Comparison of ENCODE assay signal across 8 mouse cellular contexts in genomic region chr13:3406236-3407017, GRCm38 (mm10).
DNase-seq lines count a peak whose midpoint lies in the region; ATAC-seq and TF ChIP-seq lines count a peak whose summit lies in the region.
"Not testable (repeated sequence)": the region's sequence is repeated elsewhere in the genome, so short reads cannot be mapped to it uniquely, and the experiment has no call there.

No protein-coding gene starts in this region.

- H3K4me1 ChIP-seq in CH12.LX (ENCODE audit: control insufficient read depth in 1 of 2, insufficient read depth in 2 of 2); forebrain, embryonic 11.5 days (replicated peaks; ENCODE audit: control insufficient read depth, insufficient read depth, low read length); heart, postnatal 0 days (ENCODE audit: control insufficient read depth, insufficient read depth); liver, adult 2 months (ENCODE audit: control insufficient read depth, insufficient read depth, low read length); stomach, embryonic 16.5 days (ENCODE audit: control insufficient read depth, insufficient read depth, low read length): not testable (repeated sequence)

- H3K4me2 ChIP-seq in CH12.LX (ENCODE audit: insufficient read depth, low read depth, poor library complexity, severe bottlenecking) = peak overlapping the region; percentile 12; the same call in 1 of the 2 replicates
- not testable (repeated sequence) for H3K4me2 ChIP-seq in forebrain, embryonic 11.5 days (ENCODE audit: low read depth, low read length, severe bottlenecking); heart, postnatal 0 days (ENCODE audit: low read depth, low read length); stomach, embryonic 16.5 days (ENCODE audit: low read depth, low read length)

- in situ Hi-C loops in CH12.LX (cut with MboI; ENCODE audit: low pct_ligation_motif_present, low pct_unique_long_range_greater_than_20kb, low sequenced_read_pairs) = loop anchor here (25.0 kb wide), 2 partner anchors 131 to 506 kb away; partner anchors contain the start of genes Gdi2, Net1 and Tubal3

- not testable (repeated sequence) for TF ChIP-seq EP300 in CH12.LX (IDR thresholded peaks at IDR 0.05; ENCODE audit: low read length); heart, postnatal 0 days (IDR thresholded peaks at IDR 0.05; ENCODE audit: low read depth)

- not testable (repeated sequence) for H3K9me3 ChIP-seq in CH12.LX (replicated peaks; ENCODE audit: low read length); forebrain, embryonic 11.5 days (ENCODE audit: control insufficient read depth, low read length); heart, postnatal 0 days (replicated peaks; ENCODE audit: control insufficient read depth, low read length); stomach, embryonic 16.5 days (replicated peaks; ENCODE audit: control insufficient read depth, low read length)

- dilution Hi-C loops in CH12.LX (cut with MboI; ENCODE audit: extremely low pct_ligation_motif_present, extremely low pct_unique_long_range_greater_than_20kb, low sequenced_read_pairs) = not testable (repeated sequence)

- H3K4me3 ChIP-seq in CH12.LX (replicated peaks in 1 of 3; ENCODE audit: low read depth in 2 of 3, low read length in 2 of 3, poor library complexity in 1 of 3); forebrain, embryonic 11.5 days (ENCODE audit: low read depth, low read length); heart, postnatal 0 days (ENCODE audit: low read depth, low read length); liver, adult 2 months (ENCODE audit: insufficient read depth, low read depth, low read length); stomach, embryonic 16.5 days (replicated peaks; ENCODE audit: low read length): not testable (repeated sequence)

- TF ChIP-seq RAD21 in CH12.LX (IDR thresholded peaks at IDR 0.05; ENCODE audit: low read depth, low read length) = peak; percentile 71

- peak; percentile 80 for ATAC-seq in forebrain, embryonic 11.5 days (replicated peaks; ENCODE audit: low FRiP score)
- peak; percentile 55 for ATAC-seq in heart, postnatal 0 days (ENCODE audit: insufficient read depth, low read depth)
- peak; percentile 58; the same call in 1 of the 2 replicates for ATAC-seq in stomach, embryonic 16.5 days (ENCODE audit: insufficient read depth, low FRiP score)

- H3K36me3 ChIP-seq in CH12.LX (replicated peaks in 1 of 2; ENCODE audit: control insufficient read depth in 1 of 2, insufficient read depth in 1 of 2, low read length in 1 of 2); forebrain, embryonic 11.5 days (ENCODE audit: control insufficient read depth, insufficient read depth, low read length); heart, postnatal 0 days (replicated peaks; ENCODE audit: control insufficient read depth, insufficient read depth, low read length); liver, adult 2 months (ENCODE audit: control insufficient read depth, insufficient read depth, low read length); stomach, embryonic 16.5 days (ENCODE audit: control insufficient read depth, insufficient read depth, low read length): not testable (repeated sequence)

- not testable (repeated sequence) for H3K9ac ChIP-seq in CH12.LX (ENCODE audit: insufficient read depth, low read depth); forebrain, embryonic 11.5 days (ENCODE audit: low read length); heart, postnatal 0 days (replicated peaks; ENCODE audit: low read depth, low read length); liver, adult 2 months (ENCODE audit: low read depth, low read length); stomach, embryonic 16.5 days (ENCODE audit: low read length)

- peak; percentile 89 to 95 for TF ChIP-seq CTCF in CH12.LX (conservative IDR thresholded peaks at IDR 0.05 in 1 of 2, IDR thresholded peaks at IDR 0.05 in 1 of 2; ENCODE audit: low read depth in 2 of 2, low read length in 2 of 2)
- peak; percentile 94 for TF ChIP-seq CTCF in heart, postnatal 0 days (IDR thresholded peaks at IDR 0.05; ENCODE audit: low read depth)
- peak; percentile 62 for TF ChIP-seq CTCF in liver, adult 2 months (IDR thresholded peaks at IDR 0.05; ENCODE audit: low read depth, low read length)

- 44% methylated on average over 8 of the region's 8 CpGs for WGBS in forebrain, embryonic 11.5 days
- 33% methylated on average over 8 of the region's 8 CpGs for WGBS in heart, postnatal 0 days
- WGBS in liver, adult 2 months = 36% methylated on average over 8 of the region's 8 CpGs
- WGBS in stomach, embryonic 16.5 days = 43% methylated on average over 8 of the region's 8 CpGs

- not testable (repeated sequence) for H3K27ac ChIP-seq in CH12.LX (ENCODE audit: insufficient read depth, low read depth); forebrain, embryonic 11.5 days (ENCODE audit: low read depth, low read length); heart, postnatal 0 days (ENCODE audit: low read depth); liver, adult 2 months (replicated peaks; ENCODE audit: insufficient read depth, low read depth, low read length); stomach, embryonic 16.5 days (ENCODE audit: low read length)

- not testable (repeated sequence) for H3K79me2 ChIP-seq in CH12.LX (replicated peaks; ENCODE audit: control insufficient read depth, extremely low read depth, insufficient read depth, poor library complexity, severe bottlenecking); liver, adult 2 months (ENCODE audit: control insufficient read depth, insufficient read depth, low read length)

- not testable (repeated sequence) for H3K27me3 ChIP-seq in CH12.LX (replicated peaks); forebrain, embryonic 11.5 days (ENCODE audit: control insufficient read depth, insufficient read depth, low read length); heart, postnatal 0 days (ENCODE audit: control insufficient read depth, insufficient read depth, low read length); liver, adult 2 months (ENCODE audit: control insufficient read depth, insufficient read depth, low read length); stomach, embryonic 16.5 days (ENCODE audit: control insufficient read depth, insufficient read depth, low read length)

- not testable (repeated sequence) for TF ChIP-seq POLR2A in CH12.LX (IDR thresholded peaks at IDR 0.05; ENCODE audit: low read depth, low read length); liver, adult 2 months (IDR thresholded peaks at IDR 0.05; ENCODE audit: extremely low read depth, insufficient read depth, low read length)

- DNase-seq in CH12.LX (ENCODE audit: extremely low read depth) = peak; percentile 99
- DNase-seq in c-Kit-positive CD71-negative TER-119-negative erythroid progenitor cells, embryonic 14.5 days (ENCODE audit: low read depth) = peak; percentile 82
- peak; percentile 71 for DNase-seq in forebrain, embryonic 11.5 days (ENCODE audit: low spot score)
- peak; percentile 82 for DNase-seq in heart, postnatal 0 days (ENCODE audit: low spot score)
- DNase-seq in kidney, postnatal 14 days = peak; percentile 81
- DNase-seq in liver, adult 2 months (ENCODE audit: extremely low read depth, low read depth, low spot score) = peak; percentile 84
- DNase-seq in naive thymus-derived CD4-positive, alpha-beta T cell, adult 2 months (ENCODE audit: low read depth) = peak; percentile 84

TF ChIP-seq in CH12.LX, 34 proteins besides CTCF, POLR2A, EP300 and RAD21:
- TF ChIP-seq ZC3H11A (IDR thresholded peaks at IDR 0.05; ENCODE audit: low read depth, low read length) (peak; percentile 87), SMC3 (IDR thresholded peaks at IDR 0.05; ENCODE audit: low read depth, low read length) (peak; percentile 85), ZNF384 (IDR thresholded peaks at IDR 0.05; ENCODE audit: low read depth, low read length) (peak; percentile 54; the same call in 1 of the 2 replicates), HCFC1 (IDR thresholded peaks at IDR 0.05; ENCODE audit: low read depth, low read length) (peak; percentile 18; the same call in 1 of the 2 replicates), NELFE (IDR thresholded peaks at IDR 0.05; ENCODE audit: low read depth, low read length) (peak; percentile 77; the same call in 1 of the 2 replicates), SIN3A (IDR thresholded peaks at IDR 0.05; ENCODE audit: low read length) (peak; percentile 66; the same call in 1 of the 2 replicates), JUND (conservative IDR thresholded peaks at IDR 0.05; ENCODE audit: low read depth, low read length) (peak; percentile 51; the same call in 1 of the 2 replicates), MEF2A (IDR thresholded peaks at IDR 0.05; ENCODE audit: borderline replicate concordance, low read depth, low read length) (peak; percentile 37; the same call in 1 of the 2 replicates), NRF1 (IDR thresholded peaks at IDR 0.05; ENCODE audit: low read depth, low read length) (0 out of 2 replicates have a peak, but pooled peaks have one; percentile 20), IRF4 (IDR thresholded peaks at IDR 0.05; ENCODE audit: low read depth, low read length) (peak; percentile 55), BHLHE40 (IDR thresholded peaks at IDR 0.05; ENCODE audit: low read depth, low read length) (0 out of 2 replicates have a peak, but pooled peaks have one; percentile 30), MAX (IDR thresholded peaks at IDR 0.05; ENCODE audit: low read length) (0 out of 2 replicates have a peak, but pooled peaks have one; percentile 31)
